ENCODE assay signal across 8 mouse cellular contexts in genomic region chr3:116713031-116713430, GRCm38 (mm10). TPM values are rescaled to one million over a fixed set of nuclear protein-coding genes. Genes with fewer than 3 reads are reported as not detected.
DNase-seq lines count a peak whose midpoint lies in the region; ATAC-seq lines count a peak whose summit lies in the region.

No protein-coding gene starts in this region.

- H3K9me3 ChIP-seq in megakaryocyte, embryonic 14.5 days, result peaks cover 5% of the 10 kb centered on the region
- H3K9me3 ChIP-seq in forebrain, embryonic 16.5 days (ENCODE audit: control insufficient read depth, low read length), result no peaks in the 10 kb centered on the region
- H3K9me3 ChIP-seq in limb, embryonic 12.5 days, result no peaks in the 10 kb centered on the region
- H3K9me3 ChIP-seq in stomach, embryonic 15.5 days, result no peaks in the 10 kb centered on the region

- peaks cover 57% of the 10 kb centered on the region for H3K4me1 ChIP-seq in megakaryocyte, embryonic 14.5 days
- peaks cover 10% of the 10 kb centered on the region for H3K4me1 ChIP-seq in forebrain, embryonic 16.5 days (replicated peaks; ENCODE audit: control insufficient read depth, insufficient read depth, low read length)
- peaks cover 12% of the 10 kb centered on the region for H3K4me1 ChIP-seq in limb, embryonic 12.5 days (replicated peaks)
- H3K4me1 ChIP-seq in stomach, embryonic 15.5 days, result peaks cover 8% of the 10 kb centered on the region; the same call in 1 of the 2 replicates

- H3K4me2 ChIP-seq in forebrain, embryonic 16.5 days (ENCODE audit: low read length), result peak overlapping the region; percentile 72
- peak overlapping the region; percentile 68 for H3K4me2 ChIP-seq in limb, embryonic 12.5 days
- H3K4me2 ChIP-seq in stomach, embryonic 15.5 days, result peak overlapping the region; percentile 67

- H3K27me3 ChIP-seq in megakaryocyte, embryonic 14.5 days (replicated peaks), result no peaks in the 10 kb centered on the region
- 0 out of 2 replicates have a peak, but pooled peaks cover 2% of the 10 kb centered on the region for H3K27me3 ChIP-seq in forebrain, embryonic 16.5 days (replicated peaks; ENCODE audit: control insufficient read depth, insufficient read depth, low read length)
- peaks cover 7% of the 10 kb centered on the region; the same call in 1 of the 2 replicates for H3K27me3 ChIP-seq in limb, embryonic 12.5 days
- H3K27me3 ChIP-seq in stomach, embryonic 15.5 days (replicated peaks), result no peaks in the 10 kb centered on the region

- no peak overlapping the region for H3K9ac ChIP-seq in forebrain, embryonic 16.5 days (replicated peaks; ENCODE audit: low read depth, low read length)
- no peak overlapping the region for H3K9ac ChIP-seq in limb, embryonic 12.5 days (replicated peaks)
- H3K9ac ChIP-seq in stomach, embryonic 15.5 days, result no peak overlapping the region

- no peak overlapping the region for H3K27ac ChIP-seq in forebrain, embryonic 16.5 days (ENCODE audit: low read length)
- H3K27ac ChIP-seq in limb, embryonic 12.5 days, result no peak overlapping the region
- no peak overlapping the region for H3K27ac ChIP-seq in stomach, embryonic 15.5 days

- 40% methylated on average over 5 of the region's 5 CpGs for WGBS in forebrain, embryonic 16.5 days
- WGBS in limb, embryonic 12.5 days, result 25% methylated on average over 5 of the region's 5 CpGs
- WGBS in stomach, embryonic 15.5 days, result 21% methylated on average over 5 of the region's 5 CpGs

- DNase-seq in frontal cortex, postnatal 25 days (ENCODE audit: low spot score in 2 of 2), result no peak
- no peak for DNase-seq in embryo, embryonic 10 days (ENCODE audit: low spot score)
- no peak for DNase-seq in layer of hippocampus, adult 8-10 months (ENCODE audit: low spot score in 2 of 2)

- H3K4me3 ChIP-seq in megakaryocyte, embryonic 14.5 days (replicated peaks), result peak overlapping the region; percentile 99
- no peak overlapping the region; the same call in 1 of the 2 replicates for H3K4me3 ChIP-seq in forebrain, embryonic 16.5 days (replicated peaks; ENCODE audit: low read length)
- H3K4me3 ChIP-seq in limb, embryonic 12.5 days (replicated peaks), result peak overlapping the region; percentile 95
- peak overlapping the region; percentile 78 for H3K4me3 ChIP-seq in stomach, embryonic 15.5 days (replicated peaks)

- H3K36me3 ChIP-seq in megakaryocyte, embryonic 14.5 days (replicated peaks; ENCODE audit: low read length), result peaks cover 3% of the 10 kb centered on the region
- no peaks in the 10 kb centered on the region for H3K36me3 ChIP-seq in forebrain, embryonic 16.5 days (ENCODE audit: control insufficient read depth, insufficient read depth)
- H3K36me3 ChIP-seq in limb, embryonic 12.5 days, result no peaks in the 10 kb centered on the region
- H3K36me3 ChIP-seq in stomach, embryonic 15.5 days, result no peaks in the 10 kb centered on the region

- no peak for ATAC-seq in megakaryocyte, adult 5-6 weeks (ENCODE audit: poor library complexity, severe bottlenecking)
- no peak for ATAC-seq in forebrain, embryonic 16.5 days
- ATAC-seq in limb, embryonic 12.5 days (ENCODE audit: insufficient number of reproducible peaks, insufficient read depth, low FRiP score, low TSS enrichment, low read depth), result no peak
- no peak for ATAC-seq in stomach, embryonic 15.5 days (ENCODE audit: insufficient read depth, low FRiP score, low read depth)

RNA-seq across cellular contexts. Expression of gene Slc35a3, which starts 0.4 kb away (rescaled TPM):
- 4.1 and 4.5 TPM in 2 replicates for polyA plus RNA-seq in megakaryocyte, embryonic 14.5 days (2012; ENCODE audit: insufficient read depth, low replicate concordance)
- total RNA-seq in megakaryocyte, adult 5-6 weeks (2015), result 39.9 and 45.5 TPM in 2 replicates
- 55.4 and 56.0 TPM in 2 replicates for total RNA-seq in megakaryocyte, adult 5-6 weeks (2017)
- 8.1 and 8.3 TPM in 2 replicates for polyA plus RNA-seq in forebrain, embryonic 16.5 days (2015; fragmentation: Nextera tagmentation; extraction: Ambion mirVana)
- polyA plus RNA-seq in limb, embryonic 12.5 days (2016; fragmentation: Nextera tagmentation; extraction: Ambion mirVana), result 11.3 and 12.7 TPM in 2 replicates
- polyA plus RNA-seq in stomach, embryonic 15.5 days (2015; fragmentation: Nextera tagmentation; extraction: Ambion mirVana), result 21.5 and 22.3 TPM in 2 replicates
- total RNA-seq in layer of hippocampus, adult 8-10 months (2022), result 10 to 100 TPM; 16.3 to 18.2 (median 17.5) TPM

RNA-seq across cellular contexts. Expression of gene Gm43191, which starts 32.0 kb away (rescaled TPM):
- polyA plus RNA-seq in megakaryocyte, embryonic 14.5 days (2012; ENCODE audit: insufficient read depth, low replicate concordance), result not detected in 2 replicates
- total RNA-seq in megakaryocyte, adult 5-6 weeks (2015), result not detected in 2 replicates
- total RNA-seq in megakaryocyte, adult 5-6 weeks (2017), result not detected in 2 replicates
- not detected in 2 replicates for polyA plus RNA-seq in forebrain, embryonic 16.5 days (2015; fragmentation: Nextera tagmentation; extraction: Ambion mirVana)
- 0.61 TPM in 1 of 2 replicates, not detected in the other for polyA plus RNA-seq in limb, embryonic 12.5 days (2016; fragmentation: Nextera tagmentation; extraction: Ambion mirVana)
- polyA plus RNA-seq in stomach, embryonic 15.5 days (2015; fragmentation: Nextera tagmentation; extraction: Ambion mirVana), result 0.61 TPM in 1 of 2 replicates, not detected in the other
- not detected for total RNA-seq in layer of hippocampus, adult 8-10 months (2022)

RNA-seq across cellular contexts. Expression of gene Mfsd14a, which starts 50.6 kb away (rescaled TPM):
- 7.1 TPM in 1 of 2 replicates, not detected in the other for polyA plus RNA-seq in megakaryocyte, embryonic 14.5 days (2012; ENCODE audit: insufficient read depth, low replicate concordance)
- total RNA-seq in megakaryocyte, adult 5-6 weeks (2015), result 82.7 and 88.5 TPM in 2 replicates
- total RNA-seq in megakaryocyte, adult 5-6 weeks (2017), result 91.5 and 95.8 TPM in 2 replicates
- 77.2 and 81.1 TPM in 2 replicates for polyA plus RNA-seq in forebrain, embryonic 16.5 days (2015; fragmentation: Nextera tagmentation; extraction: Ambion mirVana)
- polyA plus RNA-seq in limb, embryonic 12.5 days (2016; fragmentation: Nextera tagmentation; extraction: Ambion mirVana), result 84.7 and 88.4 TPM in 2 replicates
- polyA plus RNA-seq in stomach, embryonic 15.5 days (2015; fragmentation: Nextera tagmentation; extraction: Ambion mirVana), result 79.5 and 86.6 TPM in 2 replicates
- total RNA-seq in layer of hippocampus, adult 8-10 months (2022), result 10 to 100 TPM; 55.4 to 62.1 (median 59.8) TPM
